Mouse (Mus musculus): ENCODE data around the gene Tmem229b. TPM values are rescaled to one million over a fixed set of nuclear protein-coding genes. Genes with fewer than 3 reads are reported as not detected.
A peak's percentile ranks its signal among the peaks of the same experiment; 100 is the strongest.
"Not testable (repeated sequence)": the region's sequence is repeated elsewhere in the genome, so short reads cannot be mapped to it uniquely, and the experiment has no call there.

Gene Tmem229b
- total RNA-seq, 2 experiments from 2014 or later = 75.4 to 84.1 TPM

GRCm38 (mm10) chr12:79006478-79007125 lies 825 bp downstream of the Tmem229b start:
- ATAC-seq (replicated peaks; ENCODE audit: poor library complexity) = peak; percentile 67

GRCm38 (mm10) chr12:79006076-79006475 lies 1.4 kb downstream of the Tmem229b start:
- no peak for ATAC-seq (replicated peaks; ENCODE audit: poor library complexity)

DNA sequence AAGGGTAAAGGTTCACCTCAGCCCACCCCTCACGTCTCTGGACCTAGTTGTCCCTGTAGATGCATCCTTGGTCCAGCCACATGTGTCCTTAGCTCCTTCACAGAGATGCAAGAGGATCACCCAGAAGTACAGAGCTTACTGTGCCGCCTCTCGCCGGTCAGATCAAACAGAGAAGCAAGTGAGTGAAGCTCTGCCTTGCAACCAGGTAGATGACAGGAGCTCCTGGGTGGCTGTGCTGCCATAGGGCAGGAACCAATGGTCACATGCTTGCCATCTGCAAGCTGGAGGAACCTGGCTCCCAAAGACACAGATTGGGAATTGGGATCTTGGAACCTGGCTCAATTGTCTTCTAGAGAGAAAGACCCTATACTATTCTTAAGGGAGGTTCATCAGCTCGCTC lies 2.0 kb downstream of the Tmem229b start:
- no peak for ATAC-seq (replicated peaks; ENCODE audit: poor library complexity)

GRCm38 (mm10) chr12:79002978-79003377 lies 4.4 kb downstream of the Tmem229b start:
- no peak for ATAC-seq (replicated peaks; ENCODE audit: poor library complexity)

DNA sequence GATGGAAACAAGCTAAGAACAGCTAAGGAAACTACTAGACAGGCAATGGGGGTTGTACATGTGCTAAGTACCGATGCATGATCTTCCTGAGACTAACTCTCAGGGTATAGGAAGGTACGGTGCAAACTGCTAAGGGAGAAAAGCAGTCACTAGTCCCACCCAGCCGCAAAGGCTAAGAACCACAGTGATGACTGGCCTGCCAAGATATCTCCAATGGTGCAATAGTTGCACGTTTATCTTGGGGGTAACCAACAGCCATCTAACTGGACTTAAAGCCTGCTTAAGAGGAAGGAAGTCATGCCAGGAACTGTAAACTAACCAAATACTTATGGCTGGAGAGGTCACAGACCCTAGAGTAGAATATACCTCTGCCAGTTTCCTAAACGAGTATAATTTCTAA lies 5.0 kb downstream of the Tmem229b start:
- ATAC-seq (replicated peaks; ENCODE audit: poor library complexity) = peak; percentile 76

DNA sequence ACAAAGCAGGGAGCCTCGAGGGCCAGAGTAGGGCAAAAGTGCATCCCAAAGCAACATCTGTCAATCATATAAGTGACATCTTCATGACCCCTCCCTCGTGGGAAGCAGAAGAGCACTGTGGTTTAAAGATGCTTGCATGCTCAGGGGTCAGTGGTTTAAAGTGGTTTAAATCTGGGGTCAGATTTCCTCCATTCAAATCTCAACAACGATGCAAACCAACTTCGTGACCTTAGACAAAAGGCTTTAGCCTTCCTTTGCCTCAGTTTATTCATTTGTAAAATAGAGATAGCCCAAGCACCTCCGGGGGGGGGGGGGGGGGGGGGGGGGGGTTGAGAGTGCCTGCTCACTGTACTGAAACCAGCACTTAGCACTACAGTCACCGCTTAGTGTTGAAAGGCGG lies 10.7 kb downstream of the Tmem229b start:
- ATAC-seq (replicated peaks; ENCODE audit: poor library complexity) = no peak

- no peak for ATAC-seq (replicated peaks; ENCODE audit: poor library complexity)
Observed at GRCm38 (mm10) chr12:78996271-78996670, 11.2 kb downstream of the Tmem229b start.

- peak; percentile 73 for ATAC-seq (replicated peaks; ENCODE audit: poor library complexity)
Observed at GRCm38 (mm10) chr12:78987581-78988081, 19.8 kb downstream of the Tmem229b start.

GRCm38 (mm10) chr12:78984035-78984432 lies 23.4 kb downstream of the Tmem229b start:
- no peak for ATAC-seq (replicated peaks; ENCODE audit: poor library complexity)

DNA sequence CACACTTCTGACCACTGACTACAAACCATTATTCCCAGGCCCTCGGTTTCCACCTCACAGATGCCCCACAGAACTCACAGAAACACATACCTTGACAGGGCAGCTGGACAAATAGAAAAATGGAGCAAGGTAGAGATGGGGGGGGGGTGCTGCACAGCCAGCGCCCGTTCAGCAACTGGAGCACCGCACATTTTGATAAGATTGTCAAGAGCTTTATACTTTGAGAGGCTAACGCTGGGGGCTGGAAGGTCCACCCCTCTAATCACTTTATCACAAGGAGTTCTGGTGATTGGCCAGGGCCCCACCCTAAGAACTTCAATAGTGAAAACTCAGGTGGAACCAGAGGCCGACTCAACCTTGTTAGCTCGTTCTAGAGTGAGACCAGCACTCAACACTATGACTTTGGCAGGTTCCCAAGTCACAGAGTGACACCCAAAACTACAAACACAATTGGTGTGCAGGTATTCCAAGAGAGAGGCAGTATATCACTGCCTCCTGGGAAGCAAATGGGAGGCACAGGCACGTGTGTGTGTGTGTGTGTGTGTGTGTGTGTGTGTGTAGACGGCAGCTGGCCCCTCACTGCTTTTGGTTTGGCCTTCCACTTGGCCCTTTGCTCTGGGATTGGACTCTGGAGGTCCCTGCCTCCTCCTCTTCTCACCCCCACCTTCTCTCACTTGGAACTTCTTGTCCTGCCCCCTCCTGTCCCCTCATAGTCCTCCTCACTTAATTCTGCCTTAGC lies 24.0 kb downstream of the Tmem229b start:
- 0 out of 2 replicates have a peak, but pooled peaks have one; percentile 9 for ATAC-seq (replicated peaks; ENCODE audit: poor library complexity)

GRCm38 (mm10) chr12:78981938-78982825 lies 25.2 kb downstream of the Tmem229b start:
- ATAC-seq (replicated peaks; ENCODE audit: poor library complexity) = no peak

DNA sequence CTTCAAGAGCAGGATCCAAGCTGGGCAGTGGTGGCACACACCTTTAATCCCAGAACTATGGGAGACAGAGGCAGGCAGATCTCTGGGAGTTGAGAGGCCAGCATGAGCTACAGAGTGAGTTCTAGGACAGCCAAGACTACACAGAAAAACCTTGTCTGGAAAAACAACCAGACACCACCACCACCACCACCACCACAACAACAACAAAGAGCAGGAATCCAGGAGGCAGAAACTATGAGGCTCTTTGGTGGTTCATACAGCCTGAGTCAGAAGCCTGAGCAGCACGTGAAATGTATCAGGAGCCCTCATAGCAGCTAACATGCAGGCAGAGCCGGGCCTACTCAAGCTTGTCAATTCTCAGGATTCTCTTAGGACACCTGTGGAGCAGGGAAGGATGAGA lies 26.3 kb downstream of the Tmem229b start:
- ATAC-seq (replicated peaks; ENCODE audit: poor library complexity) = no peak

- ATAC-seq (replicated peaks; ENCODE audit: poor library complexity) = peak; percentile 87
Observed at GRCm38 (mm10) chr12:78980683-78981091, 26.7 kb downstream of the Tmem229b start.

DNA sequence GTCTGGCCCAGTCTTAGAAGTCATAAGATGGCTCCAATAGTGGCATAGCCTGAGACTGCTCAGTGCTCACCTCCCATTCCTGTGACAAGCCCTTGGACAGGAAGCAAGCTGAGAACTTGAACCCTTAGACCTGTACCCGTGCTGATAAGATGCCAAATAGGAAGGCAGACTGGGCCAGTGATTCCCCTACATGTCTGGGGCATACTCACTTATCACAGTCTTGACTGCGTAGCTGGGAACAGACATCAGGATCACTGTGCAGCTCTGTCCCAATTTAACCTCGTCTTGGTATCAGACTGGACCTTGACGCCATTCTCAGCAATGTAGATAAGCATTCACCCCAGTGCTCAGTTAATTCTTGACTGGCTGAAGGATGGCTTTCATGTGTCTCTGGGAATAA lies 29.9 kb downstream of the Tmem229b start:
- ATAC-seq (replicated peaks; ENCODE audit: poor library complexity) = peak; percentile 38

DNA sequence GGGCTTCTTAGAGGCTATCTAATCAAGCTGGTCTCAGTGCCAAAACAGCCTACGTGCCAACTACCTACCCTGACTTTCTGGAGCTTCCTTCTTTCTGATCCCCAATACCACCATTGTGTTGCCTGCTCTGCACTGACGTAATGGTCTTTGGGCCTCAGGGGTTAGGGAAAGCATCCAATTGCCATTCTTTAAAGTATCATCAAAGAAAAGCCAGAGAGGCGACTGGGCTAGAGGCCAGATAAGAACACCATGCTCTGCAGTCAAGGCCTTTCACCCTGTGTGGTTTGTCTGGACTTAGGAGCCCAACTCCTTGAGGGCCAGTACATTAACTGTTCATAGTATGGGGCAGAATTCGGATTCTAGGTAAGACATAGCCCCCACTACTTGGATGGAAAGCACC lies 30.3 kb downstream of the Tmem229b start:
- ATAC-seq (replicated peaks; ENCODE audit: poor library complexity) = no peak

- ATAC-seq (replicated peaks; ENCODE audit: poor library complexity) = peak; percentile 21; the same call in 1 of the 2 replicates
Observed at GRCm38 (mm10) chr12:78975836-78976235, 31.6 kb downstream of the Tmem229b start.

DNA sequence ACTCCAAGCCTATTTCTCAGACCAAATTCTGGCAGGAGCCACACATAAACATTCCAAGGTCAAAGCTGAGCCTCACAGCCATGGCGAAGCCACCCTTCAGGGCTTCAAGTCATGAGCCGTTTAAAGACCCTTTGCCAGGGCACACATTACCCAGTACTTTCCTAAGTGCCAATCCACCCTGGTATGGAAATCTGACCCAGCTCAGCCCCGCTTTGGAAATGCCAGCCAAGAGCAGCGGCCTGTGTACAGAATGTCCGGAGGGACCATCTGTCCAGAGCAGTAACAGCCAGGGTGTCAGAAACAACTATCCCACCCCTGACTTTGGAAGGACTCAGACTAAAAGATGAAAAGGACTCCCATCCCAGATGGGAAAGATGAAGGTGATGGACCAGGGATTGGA lies 32.7 kb downstream of the Tmem229b start:
- ATAC-seq (replicated peaks; ENCODE audit: poor library complexity) = no peak

DNA sequence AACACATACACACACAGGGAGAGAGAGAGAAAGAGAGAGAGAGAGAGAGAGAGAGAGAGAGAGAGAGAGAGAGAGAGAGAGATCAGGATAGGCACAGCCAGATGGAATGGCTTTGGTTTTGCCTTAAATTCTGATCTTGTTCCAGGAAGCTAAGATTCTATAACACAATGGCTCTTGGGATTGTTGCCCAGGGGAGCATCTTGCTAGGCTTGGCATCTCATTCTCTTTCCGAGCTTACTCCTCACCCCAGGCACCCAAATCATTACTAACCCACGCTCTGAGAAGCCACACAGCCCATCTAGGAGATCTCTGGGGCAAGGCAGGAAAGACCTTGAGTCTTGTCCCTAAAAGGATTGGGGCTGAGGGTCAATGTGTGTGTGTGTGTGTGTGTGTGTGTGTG lies 33.6 kb downstream of the Tmem229b start:
- ATAC-seq (replicated peaks; ENCODE audit: poor library complexity) = no peak

GRCm38 (mm10) chr12:78971649-78972048 lies 35.8 kb downstream of the Tmem229b start:
- ATAC-seq (replicated peaks; ENCODE audit: poor library complexity) = no peak

DNA sequence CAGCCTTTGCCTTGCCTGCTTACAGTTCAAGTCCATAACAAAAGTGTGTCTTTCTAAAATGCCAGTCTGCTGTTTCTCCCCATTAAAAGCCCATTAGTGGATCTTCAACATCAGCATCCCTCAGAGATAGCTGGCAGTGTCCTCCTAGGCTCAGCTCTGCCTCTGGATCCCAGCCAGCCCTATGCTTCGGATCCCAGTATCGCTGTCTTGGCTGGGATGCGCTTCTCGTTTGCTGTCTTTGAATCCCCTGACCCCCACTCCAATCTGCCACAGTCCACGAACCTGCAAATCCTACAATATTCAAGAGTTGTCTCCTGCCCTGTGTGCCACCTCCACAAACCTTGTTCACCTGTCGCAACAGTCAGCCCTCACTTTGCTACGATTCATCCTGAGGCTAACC lies 36.7 kb downstream of the Tmem229b start:
- ATAC-seq (replicated peaks; ENCODE audit: poor library complexity) = no peak

DNA sequence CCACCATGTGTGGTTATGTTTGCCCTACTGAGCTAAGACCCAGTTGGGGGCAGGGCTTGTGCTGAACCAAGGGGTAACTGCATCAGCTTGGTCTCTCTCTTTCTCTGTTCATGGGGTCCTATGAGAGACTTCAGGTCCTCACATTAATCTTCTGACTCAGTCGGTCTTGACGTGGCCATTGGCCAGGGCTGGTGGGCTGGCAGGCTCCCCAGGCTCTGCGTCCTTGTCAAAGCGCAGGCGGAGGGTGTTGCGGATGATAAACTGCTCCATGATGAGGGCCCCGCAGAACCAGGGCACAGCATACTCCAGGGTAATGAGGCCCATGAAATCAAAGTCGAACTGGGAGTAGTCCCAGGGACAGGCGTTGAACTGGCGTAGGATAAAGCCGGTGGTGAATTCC lies 42.9 kb downstream of the Tmem229b start:
- ATAC-seq (replicated peaks; ENCODE audit: poor library complexity) = not testable (repeated sequence)
